Mouse (Mus musculus) midbrain, embryonic 11.5 days (tissue): ENCODE data around the gene 4931422A03Rik. TPM values are rescaled to one million over a fixed set of nuclear protein-coding genes. Genes with fewer than 3 reads are reported as not detected.
"Not testable (repeated sequence)": the region's sequence is repeated elsewhere in the genome, so short reads cannot be mapped to it uniquely, and the experiment has no call there.

Source experiments
- ATAC-seq: fragments of 200-750 bp; cut with Nextera tagmentation; 2 replicates; pipeline ENCODE4 v1.8.0; 2017; ENCODE audit warnings: moderate TSS enrichment, moderate library complexity; ENCODE audit not compliant: low FRiP score
- DNase-seq: peaks from one replicate; pipeline ENCODE4 v3.0.0; 2015; ENCODE audit warnings: low spot score; ENCODE audit errors: missing footprints
- H3K27ac ChIP-seq: fragments of 300-500 bp; sonication (generic); 2 replicates; pipeline ENCODE4 v1.5.1; 2014; ENCODE audit warnings: low read depth, low read length
- H3K27me3 ChIP-seq: fragments of 300-500 bp; sonication (generic); 2 replicates; pipeline ENCODE4 v1.6.1; 2014; ENCODE audit warnings: mild to moderate bottlenecking, low read length, moderate library complexity, mixed read lengths; ENCODE audit not compliant: control insufficient read depth, insufficient read depth
- H3K36me3 ChIP-seq: fragments of 300-500 bp; sonication (generic); 2 replicates; pipeline ENCODE4 v1.6.1; 2014; ENCODE audit warnings: mild to moderate bottlenecking, low read length, moderate library complexity, mixed read lengths; ENCODE audit not compliant: control insufficient read depth, insufficient read depth
- H3K4me1 ChIP-seq: fragments of 300-500 bp; sonication (generic); 2 replicates; pipeline ENCODE4 v1.6.1; 2014; ENCODE audit warnings: low read length; ENCODE audit not compliant: control insufficient read depth, insufficient read depth
- H3K4me2 ChIP-seq: fragments of 300-500 bp; sonication (generic); 2 replicates; pipeline ENCODE4 v1.6.1; 2014; ENCODE audit warnings: mild to moderate bottlenecking, moderate library complexity
- H3K4me3 ChIP-seq: fragments of 300-500 bp; sonication (generic); 2 replicates; pipeline ENCODE4 v1.5.1; 2014; ENCODE audit warnings: low read depth, low read length
- H3K9ac ChIP-seq: fragments of 300-500 bp; sonication (generic); 2 replicates; pipeline ENCODE4 v1.6.1; 2014; ENCODE audit warnings: low read length
- H3K9me3 ChIP-seq: fragments of 300-500 bp; sonication (generic); 2 replicates; pipeline ENCODE4 v1.6.1; 2016; ENCODE audit warnings: low read length; ENCODE audit not compliant: control insufficient read depth
- WGBS: fragments of 180-500 bp; shearing (Covaris S2); extraction: QIAGEN DNeasy Blood & Tissue Kit; methylation state at CpG from one replicate; pipeline ENCODE4 v1.1.7; 2014; 5-methylcytosine and 5-hydroxymethylcytosine counted together
- polyA plus RNA-seq: library from polyadenylated mRNA; unstranded; fragments of >200 nt; fragmentation: Nextera tagmentation; extraction: Ambion mirVana; gene quantifications from 2 replicates; pipeline ENCODE4 v1.2.1, GENCODE M21; 2014

The 4931422A03Rik gene
- polyA plus RNA-seq, 1 experiment from 2014 or later: 1.1 TPM

DNA sequence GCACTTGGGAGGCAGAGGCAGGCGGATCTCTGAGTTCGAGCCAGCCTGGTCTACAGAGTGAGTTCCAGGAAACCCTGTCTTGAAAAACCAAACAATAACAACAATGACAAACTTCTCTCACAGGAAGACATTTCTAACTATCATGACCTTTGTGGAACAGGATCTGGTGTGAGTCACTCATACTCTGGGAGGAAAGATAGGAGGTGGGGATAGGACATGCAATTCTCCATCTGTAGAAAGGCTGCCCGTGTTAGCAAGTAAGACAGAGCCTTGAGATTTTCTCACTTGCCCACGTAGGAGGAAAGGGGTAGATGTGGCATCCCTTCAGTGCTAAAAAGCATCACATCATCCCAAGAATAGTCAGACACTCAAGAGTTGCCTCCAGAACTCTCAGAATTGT lies 26.3 kb downstream of the 4931422A03Rik start:
- ATAC-seq: no peak
- no peaks in the 10 kb centered on the region for H3K27me3 ChIP-seq

DNA sequence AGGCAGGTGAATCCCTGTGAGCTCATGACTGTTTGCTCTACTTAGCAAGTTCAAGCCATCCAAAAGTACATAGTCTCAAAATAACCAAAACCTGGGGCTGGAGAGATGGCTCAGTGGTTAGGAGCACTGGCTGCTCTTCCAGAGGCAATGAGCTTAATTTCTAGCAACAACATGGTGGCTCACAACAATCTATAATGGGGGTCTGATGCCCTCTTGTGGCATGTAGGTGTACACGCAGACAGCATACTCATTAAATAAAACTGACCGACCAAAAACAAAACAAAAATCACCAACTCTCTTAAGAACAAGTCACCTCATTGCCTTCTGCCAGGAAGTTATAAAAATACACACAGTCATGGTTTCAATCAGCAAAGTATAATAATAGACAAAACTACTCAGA lies 27.1 kb downstream of the 4931422A03Rik start:
- no peak overlapping the region for H3K27ac ChIP-seq
- no peak overlapping the region for H3K4me3 ChIP-seq
- DNase-seq: peak; percentile 87
- no peak overlapping the region for H3K9ac ChIP-seq
- H3K4me2 ChIP-seq: no peak overlapping the region
- WGBS: 30% methylated on average over 2 of the region's 2 CpGs
- no peaks in the 10 kb centered on the region for H3K36me3 ChIP-seq
- no peaks in the 10 kb centered on the region for H3K27me3 ChIP-seq
- H3K9me3 ChIP-seq: no peaks in the 10 kb centered on the region
- H3K4me1 ChIP-seq: no peaks in the 10 kb centered on the region
- ATAC-seq: no peak

More for the DNA sequence above, 26.3 kb downstream of the 4931422A03Rik start:
- Histone ChIP-seq H3K4me1 (no peaks in the 10 kb centered on the region), H3K27ac (no peak overlapping the region), H3K4me3 (no peak overlapping the region), H3K36me3 (no peaks in the 10 kb centered on the region), H3K4me2 (no peak overlapping the region), H3K9ac (no peak overlapping the region), H3K9me3 (no peaks in the 10 kb centered on the region)
- WGBS: 80% methylated on average over 4 of the region's 4 CpGs
- DNase-seq: peak; percentile 72

DNA sequence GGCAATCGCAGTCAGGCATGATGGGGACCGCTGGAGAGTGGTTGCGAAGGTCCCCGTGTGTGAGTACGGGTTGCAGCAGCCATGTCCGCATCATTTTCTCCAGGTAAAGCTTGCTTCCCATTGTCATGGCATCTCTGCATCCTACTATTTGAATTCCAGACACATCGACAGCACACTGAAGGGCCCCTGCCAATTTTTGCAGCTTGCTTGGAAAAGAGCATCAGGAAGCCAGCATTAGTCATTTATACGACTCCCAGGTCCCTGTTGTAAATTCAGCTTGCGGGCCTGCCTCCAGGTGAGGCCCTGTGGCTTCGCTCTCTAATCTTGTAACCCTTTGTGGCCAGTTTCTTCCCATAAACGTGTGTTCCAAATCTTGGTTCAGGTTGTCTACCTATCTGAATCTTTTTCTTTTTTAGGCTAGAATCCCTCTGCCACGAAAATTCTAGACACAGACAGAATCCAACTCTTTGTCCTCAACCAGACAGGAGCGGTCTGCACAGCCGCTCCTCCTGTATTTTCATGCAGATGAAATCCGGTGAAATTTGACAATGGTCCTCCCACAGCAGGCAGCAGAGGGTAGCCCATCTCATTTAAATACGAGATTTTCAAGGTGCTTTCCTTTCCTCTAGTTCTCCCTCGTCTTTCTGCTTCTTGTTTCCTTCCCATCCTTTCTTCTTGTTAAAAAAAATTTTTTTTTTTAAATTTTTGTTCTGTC lies 35.4 kb downstream of the 4931422A03Rik start:
- DNase-seq (peak; percentile 85), ATAC-seq (no peak)
- 0 out of 2 replicates have a peak overlapping the region, but pooled peaks have one; percentile 5 for H3K4me2 ChIP-seq
- no peak overlapping the region for H3K27ac ChIP-seq
- no peak overlapping the region for H3K4me3 ChIP-seq
- H3K4me1 ChIP-seq: peaks cover 3% of the 10 kb centered on the region; the same call in 1 of the 2 replicates
- WGBS: 25% methylated on average over 17 of the region's 17 CpGs
- no peaks in the 10 kb centered on the region for H3K9me3 ChIP-seq
- no peak overlapping the region for H3K9ac ChIP-seq
- H3K27me3 ChIP-seq: no peaks in the 10 kb centered on the region
- H3K36me3 ChIP-seq: no peaks in the 10 kb centered on the region

DNA sequence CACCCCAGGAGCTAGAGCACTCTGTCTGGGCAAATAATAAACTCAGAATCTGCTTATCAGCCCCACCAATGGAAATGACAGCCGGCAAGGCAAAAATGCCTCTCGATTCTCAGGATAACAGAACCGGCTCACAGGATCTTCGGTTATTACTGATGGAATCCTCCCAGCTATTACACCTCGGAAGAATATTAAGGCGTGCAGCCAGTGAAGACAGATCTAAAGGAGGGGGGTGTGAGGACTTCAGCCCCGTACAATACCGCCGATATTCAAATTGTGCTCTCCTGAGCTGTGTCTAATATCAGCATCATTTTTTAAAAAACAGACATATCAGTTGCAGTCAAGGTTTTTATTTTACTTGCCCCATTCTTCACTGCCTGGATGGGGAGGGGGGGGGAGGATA lies 36.0 kb downstream of the 4931422A03Rik start:
- Histone ChIP-seq H3K36me3 (no peaks in the 10 kb centered on the region), H3K4me2 (no peak overlapping the region), H3K9me3 (no peaks in the 10 kb centered on the region), H3K27ac (no peak overlapping the region), H3K4me3 (no peak overlapping the region), H3K9ac (no peak overlapping the region), H3K4me1 (peaks cover 3% of the 10 kb centered on the region; the same call in 1 of the 2 replicates), H3K27me3 (no peaks in the 10 kb centered on the region)
- ATAC-seq (no peak), DNase-seq (no peak)
- 73% methylated on average over 9 of the region's 9 CpGs for WGBS

DNA sequence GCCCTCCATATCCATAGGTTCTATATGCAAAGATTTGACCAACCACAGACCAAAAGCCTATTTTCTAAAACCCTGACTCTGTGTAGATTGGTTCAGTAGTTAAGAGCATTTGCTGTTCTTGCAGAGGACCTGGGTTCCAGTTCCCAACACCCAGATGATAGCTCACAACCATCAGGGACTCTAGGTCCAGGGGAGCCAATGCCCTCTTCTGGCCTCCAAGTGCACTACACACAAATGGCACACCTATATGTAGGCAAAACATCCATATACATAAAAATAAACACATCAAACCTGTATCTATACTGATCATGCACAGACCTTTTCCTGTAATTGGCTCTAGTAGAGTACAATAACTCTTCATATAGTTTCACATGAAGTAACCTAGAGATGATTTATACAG lies 36.9 kb downstream of the 4931422A03Rik start:
- ATAC-seq: no peak
- no peak overlapping the region for H3K27ac ChIP-seq
- peak; percentile 68 for DNase-seq
- H3K27me3 ChIP-seq: no peaks in the 10 kb centered on the region
- H3K4me3 ChIP-seq: no peak overlapping the region
- H3K9me3 ChIP-seq: no peaks in the 10 kb centered on the region
- no peaks in the 10 kb centered on the region for H3K36me3 ChIP-seq
- H3K4me1 ChIP-seq: peaks cover 3% of the 10 kb centered on the region; the same call in 1 of the 2 replicates
- H3K9ac ChIP-seq: no peak overlapping the region
- no peak overlapping the region for H3K4me2 ChIP-seq

DNA sequence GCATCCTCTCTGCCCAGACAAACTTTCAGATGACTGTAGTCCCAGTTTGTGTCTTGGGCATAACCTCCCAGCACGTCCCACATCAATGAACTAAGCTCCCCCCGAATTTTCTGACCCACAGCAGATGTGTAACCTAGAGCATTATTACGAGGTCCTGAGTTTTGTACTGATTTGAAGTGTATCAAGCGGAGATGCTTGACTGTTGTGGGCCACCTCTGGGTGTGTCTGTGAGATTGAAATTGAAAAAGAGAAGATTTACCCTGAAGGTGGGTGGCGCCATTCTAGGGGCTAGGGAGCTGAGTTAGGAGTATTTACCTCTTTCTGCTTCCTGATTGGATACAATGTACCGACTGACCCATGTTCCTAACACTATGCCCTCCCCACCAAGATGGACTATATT lies 38.4 kb downstream of the 4931422A03Rik start:
- no peak for ATAC-seq
- Histone ChIP-seq H3K9ac (no peak overlapping the region), H3K36me3 (no peaks in the 10 kb centered on the region), H3K4me3 (no peak overlapping the region), H3K27me3 (no peaks in the 10 kb centered on the region), H3K9me3 (no peaks in the 10 kb centered on the region), H3K4me2 (no peak overlapping the region), H3K27ac (no peak overlapping the region), H3K4me1 (peaks cover 3% of the 10 kb centered on the region; the same call in 1 of the 2 replicates)
- WGBS: 81% methylated on average over 6 of the region's 6 CpGs
- DNase-seq: peak; percentile 56

DNA sequence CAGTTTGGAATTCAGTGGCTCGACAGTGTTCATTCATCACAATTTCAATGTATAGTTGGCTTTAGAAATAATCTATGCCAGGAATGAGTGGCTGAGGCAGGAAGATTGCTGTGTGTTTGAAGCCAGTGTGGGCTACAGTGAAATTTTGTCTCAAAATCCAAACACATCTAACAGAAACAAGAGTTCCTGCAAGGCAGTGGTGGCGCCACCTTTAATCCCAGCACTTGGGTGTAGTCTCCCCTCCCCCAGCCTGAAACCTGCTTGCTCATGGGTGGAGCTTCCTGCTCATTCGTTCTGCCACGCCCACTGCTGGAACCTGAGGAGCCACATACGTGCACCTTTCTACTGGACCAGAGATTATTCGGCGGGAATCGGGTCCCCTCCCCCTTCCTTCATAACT lies 40.6 kb downstream of the 4931422A03Rik start:
- WGBS: 69% methylated on average over 6 of the region's 8 CpGs
- not testable (repeated sequence) for DNase-seq, H3K27me3 ChIP-seq, H3K36me3 ChIP-seq, H3K9ac ChIP-seq, H3K4me1 ChIP-seq, H3K27ac ChIP-seq, H3K9me3 ChIP-seq, H3K4me3 ChIP-seq, H3K4me2 ChIP-seq, ATAC-seq

DNA sequence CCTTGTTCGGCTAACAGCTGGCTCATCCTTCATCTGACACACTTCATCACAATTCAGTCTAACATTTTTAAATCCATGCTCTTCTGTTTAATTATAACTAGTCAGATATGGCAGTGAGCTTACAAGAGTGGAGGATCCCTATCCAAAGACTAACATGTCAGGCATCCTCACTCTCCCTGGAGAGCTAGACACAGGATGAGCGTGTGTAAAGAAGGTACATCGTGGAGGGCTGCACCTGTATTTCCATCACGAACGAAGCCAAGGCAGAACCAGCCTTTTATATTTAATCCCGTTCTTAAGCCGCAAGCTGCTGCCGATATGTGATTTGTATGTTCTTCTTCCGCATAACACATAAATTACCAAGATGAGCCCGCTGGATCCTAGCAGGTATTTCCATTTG lies 45.0 kb downstream of the 4931422A03Rik start:
- WGBS: 88% methylated on average over 10 of the region's 10 CpGs
- ATAC-seq: no peak

DNA sequence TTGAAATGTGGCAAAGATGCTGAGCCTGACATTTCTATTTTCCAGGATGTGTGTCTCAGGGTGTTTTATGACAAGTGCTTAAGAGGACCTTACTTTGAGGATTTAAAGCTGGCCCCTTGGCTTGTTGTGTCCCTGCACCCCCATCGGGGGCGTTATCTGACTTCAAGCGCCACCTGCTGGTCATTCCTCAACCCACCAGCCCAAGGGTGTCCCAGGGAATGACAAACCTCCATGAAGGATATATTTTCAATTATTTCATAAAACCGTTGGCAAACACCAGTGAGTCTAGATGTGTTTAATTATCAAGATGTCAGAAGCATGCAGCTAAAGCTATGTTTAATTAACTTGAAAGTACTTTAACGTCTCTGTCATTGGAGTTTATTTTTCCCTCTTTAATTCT lies 45.9 kb downstream of the 4931422A03Rik start:
- DNase-seq: peak; percentile 97
- H3K27me3 ChIP-seq: no peaks in the 10 kb centered on the region
- WGBS: 8% methylated on average over 5 of the region's 5 CpGs
- H3K4me3 ChIP-seq: no peak overlapping the region
- no peaks in the 10 kb centered on the region for H3K36me3 ChIP-seq
- ATAC-seq: peak; percentile 77
- no peaks in the 10 kb centered on the region for H3K9me3 ChIP-seq
- no peak overlapping the region for H3K4me2 ChIP-seq
- peaks cover 7% of the 10 kb centered on the region for H3K4me1 ChIP-seq
- H3K27ac ChIP-seq: no peak overlapping the region
- H3K9ac ChIP-seq: no peak overlapping the region

More for the DNA sequence above, 45.0 kb downstream of the 4931422A03Rik start:
- Histone ChIP-seq H3K27ac (no peak overlapping the region), H3K9me3 (no peaks in the 10 kb centered on the region), H3K4me1 (no peaks in the 10 kb centered on the region), H3K27me3 (no peaks in the 10 kb centered on the region), H3K4me3 (no peak overlapping the region), H3K4me2 (no peak overlapping the region), H3K9ac (no peak overlapping the region), H3K36me3 (no peaks in the 10 kb centered on the region)
- peak; percentile 33 for DNase-seq
